Mouse (Mus musculus) urinary bladder, postnatal 36 days (tissue): ENCODE measurements around the gene Scrg1.
"Not testable (repeated sequence)": the region's sequence is repeated elsewhere in the genome, so short reads cannot be mapped to it uniquely, and the experiment has no call there.

ENCODE experiments used
- DNase-seq, 2 experiments: peaks; one replicate each; pipeline ENCODE4 v3.0.0; 2022; ENCODE audit warnings: low spot score in 2 of 2, mixed read lengths in 1 of 2

Gene Scrg1

GRCm38 (mm10) chr8:57508657-57509056, 52.9 kb downstream of the Scrg1 start:
- no peak for DNase-seq

- DNase-seq: no peak
Measured at GRCm38 (mm10) chr8:57510791-57511315, 55.1 kb downstream of the Scrg1 start.

- peak; percentile 100 for DNase-seq
Measured at GRCm38 (mm10) chr8:57511316-57512118, 55.8 kb downstream of the Scrg1 start, which contains the start of gene Hmgb2. TSS of gene Hmgb2 (plus strand) at chr8:57511907.

GRCm38 (mm10) chr8:57512141-57513056, 56.7 kb downstream of the Scrg1 start:
- no peak for DNase-seq

- not testable (repeated sequence) for DNase-seq
Measured at GRCm38 (mm10) chr8:57513178-57513661, 57.5 kb downstream of the Scrg1 start.

GRCm38 (mm10) chr8:57516685-57517084, 61.0 kb downstream of the Scrg1 start:
- DNase-seq: not testable (repeated sequence)

GRCm38 (mm10) chr8:57517723-57518122, 62.0 kb downstream of the Scrg1 start:
- DNase-seq: no peak

- DNase-seq: no peak
Measured at GRCm38 (mm10) chr8:57520186-57520786, 64.6 kb downstream of the Scrg1 start.
